Mouse (Mus musculus) heart, embryonic 13.5 days (tissue): ENCODE results near the gene Cacna1b. TPM values are rescaled to one million over a fixed set of nuclear protein-coding genes. Genes with fewer than 3 reads are reported as not detected.

Source experiments
- ATAC-seq: fragments of 200-750 bp; cut with Nextera tagmentation; 2 replicates; pipeline ENCODE4 v1.8.0; 2017; ENCODE audit warnings: moderate TSS enrichment; ENCODE audit not compliant: insufficient number of reproducible peaks, low FRiP score, low TSS enrichment; ENCODE audit errors: extremely low read depth
- H3K27ac ChIP-seq: fragments of 300-500 bp; sonication (generic); replicated peaks from 2 replicates; pipeline ENCODE4 v1.5.1; 2015; ENCODE audit warnings: moderate library complexity, mild to moderate bottlenecking, inconsistent platforms
- H3K27me3 ChIP-seq: fragments of 300-500 bp; sonication (generic); replicated peaks from 2 replicates; pipeline ENCODE4 v1.6.1; 2015; ENCODE audit warnings: mild to moderate bottlenecking, inconsistent platforms
- H3K36me3 ChIP-seq: fragments of 300-500 bp; sonication (generic); 2 replicates; pipeline ENCODE4 v1.6.1; 2015; ENCODE audit warnings: mild to moderate bottlenecking, inconsistent platforms
- H3K4me1 ChIP-seq: fragments of 300-500 bp; sonication (generic); 2 replicates; pipeline ENCODE4 v1.6.1; 2015; ENCODE audit warnings: inconsistent platforms
- H3K4me2 ChIP-seq: fragments of 300-500 bp; sonication (generic); 2 replicates; pipeline ENCODE4 v1.6.1; 2015; ENCODE audit warnings: inconsistent platforms, mild to moderate bottlenecking, moderate library complexity
- H3K4me3 ChIP-seq: fragments of 300-500 bp; sonication (generic); 2 replicates; pipeline ENCODE4 v1.5.1; 2015; ENCODE audit warnings: moderate library complexity, mild to moderate bottlenecking, inconsistent platforms
- H3K9ac ChIP-seq: fragments of 300-500 bp; sonication (generic); 2 replicates; pipeline ENCODE4 v1.6.1; 2015; ENCODE audit warnings: inconsistent platforms, mild to moderate bottlenecking, moderate library complexity
- H3K9me3 ChIP-seq: fragments of 300-500 bp; sonication (generic); 2 replicates; pipeline ENCODE4 v1.6.1; 2016; ENCODE audit warnings: inconsistent platforms
- WGBS: fragments of 180-500 bp; shearing (Covaris S2); methylation state at CpG from one replicate; pipeline ENCODE4 v1.1.7; 2015; ENCODE audit warnings: mixed read lengths; 5-methylcytosine and 5-hydroxymethylcytosine counted together
- polyA plus RNA-seq: library from polyadenylated mRNA; unstranded; fragments of >200 nt; fragmentation: Nextera tagmentation; extraction: Ambion mirVana; gene quantifications from 2 replicates; pipeline ENCODE4 v1.2.1, GENCODE M21; 2015

Cacna1b gene
- polyA plus RNA-seq, 1 experiment from 2014 or later = 0.15 TPM

- H3K4me3 ChIP-seq = no peak overlapping the region
- WGBS = 60% methylated on average over 4 of the region's 4 CpGs
- no peak overlapping the region for H3K27ac ChIP-seq
- no peak overlapping the region for H3K4me2 ChIP-seq
- no peaks in the 10 kb centered on the region for H3K36me3 ChIP-seq
- no peak overlapping the region for H3K9ac ChIP-seq
- H3K4me1 ChIP-seq = no peaks in the 10 kb centered on the region
- no peak for ATAC-seq
- no peaks in the 10 kb centered on the region for H3K9me3 ChIP-seq
- H3K27me3 ChIP-seq = no peaks in the 10 kb centered on the region
Observed at GRCm38 (mm10) chr2:24770861-24771260, 7.9 kb upstream of the Cacna1b start.

DNA sequence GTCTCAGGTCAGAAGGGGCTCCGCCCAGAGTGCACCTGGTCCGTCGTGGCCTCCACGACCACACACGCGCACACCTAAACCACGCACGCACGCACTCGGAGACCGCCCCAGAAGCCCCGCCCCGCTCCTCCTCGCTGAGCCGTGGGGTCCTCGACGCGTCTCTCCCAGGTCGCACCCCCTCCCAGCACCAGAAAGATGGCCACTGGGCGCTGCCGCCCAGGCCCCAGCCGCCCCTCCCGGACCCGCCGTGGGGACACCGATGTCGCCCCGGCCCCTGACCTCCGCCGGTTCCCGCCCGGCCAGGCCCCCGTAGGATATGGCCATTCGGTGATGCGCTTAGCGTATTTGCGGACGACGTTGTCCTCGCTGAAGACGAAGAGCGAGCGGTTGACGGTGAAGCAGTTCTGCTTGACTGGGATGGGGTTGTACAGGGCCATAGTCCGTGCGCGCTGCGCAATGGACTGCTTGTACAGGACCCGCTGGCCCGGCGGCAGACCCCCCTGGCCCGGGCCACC is 449 bp downstream of the Cacna1b start:
- no peaks in the 10 kb centered on the region for H3K9me3 ChIP-seq
- no peak overlapping the region for H3K27ac ChIP-seq
- peaks cover 18% of the 10 kb centered on the region for H3K4me1 ChIP-seq
- H3K4me3 ChIP-seq = peak overlapping the region; percentile 63
- no peak overlapping the region; the same call in 1 of the 2 replicates for H3K9ac ChIP-seq
- H3K27me3 ChIP-seq = peaks cover 61% of the 10 kb centered on the region
- H3K36me3 ChIP-seq = no peaks in the 10 kb centered on the region
- ATAC-seq = no peak
- peak overlapping the region; percentile 98 for H3K4me2 ChIP-seq
- under 1% methylated on average over 51 of the region's 52 CpGs for WGBS

GRCm38 (mm10) chr2:24761923-24762445 is 968 bp downstream of the Cacna1b start:
- Histone ChIP-seq H3K27me3 (peaks cover 64% of the 10 kb centered on the region), H3K9ac (no peak overlapping the region), H3K4me2 (peak overlapping the region; percentile 98), H3K9me3 (no peaks in the 10 kb centered on the region), H3K4me3 (peak overlapping the region; percentile 63), H3K27ac (no peak overlapping the region), H3K36me3 (no peaks in the 10 kb centered on the region), H3K4me1 (peaks cover 18% of the 10 kb centered on the region)
- no peak for ATAC-seq
- under 1% methylated on average over 35 of the region's 35 CpGs for WGBS

DNA sequence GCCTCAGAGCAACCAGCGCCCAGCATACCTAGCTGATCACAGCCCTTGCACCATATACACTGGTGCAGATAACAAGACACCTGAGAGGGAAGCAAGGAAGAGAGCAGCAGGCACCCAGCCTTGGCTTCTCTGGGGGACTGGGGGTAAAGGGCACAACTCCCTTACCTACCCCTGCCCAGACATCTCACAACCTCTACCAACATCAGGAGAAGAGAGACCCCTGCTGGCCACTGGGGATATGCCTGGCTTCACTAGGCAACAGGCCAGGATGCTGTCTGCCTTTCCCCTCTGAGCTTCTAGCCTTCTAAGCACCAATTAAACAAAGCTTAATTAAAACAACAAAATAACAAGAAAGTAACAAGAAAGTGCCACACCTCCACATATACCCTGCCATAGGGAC is 7.7 kb downstream of the Cacna1b start:
- Histone ChIP-seq H3K9me3 (no peaks in the 10 kb centered on the region), H3K9ac (no peak overlapping the region), H3K4me2 (no peak overlapping the region), H3K4me1 (no peaks in the 10 kb centered on the region), H3K4me3 (no peak overlapping the region), H3K27me3 (peaks cover 15% of the 10 kb centered on the region; the same call in 1 of the 2 replicates), H3K36me3 (no peaks in the 10 kb centered on the region), H3K27ac (no peak overlapping the region)
- WGBS = 96% methylated on average over 1 of the region's 1 CpGs
- no peak for ATAC-seq

- no peak overlapping the region for H3K4me3 ChIP-seq
- H3K4me1 ChIP-seq = no peaks in the 10 kb centered on the region
- no peak overlapping the region for H3K9ac ChIP-seq
- ATAC-seq = no peak
- no peak overlapping the region for H3K27ac ChIP-seq
- H3K4me2 ChIP-seq = no peak overlapping the region
- H3K36me3 ChIP-seq = no peaks in the 10 kb centered on the region
- no peaks in the 10 kb centered on the region for H3K9me3 ChIP-seq
- peaks cover 5% of the 10 kb centered on the region; the same call in 1 of the 2 replicates for H3K27me3 ChIP-seq
- 66% methylated on average over 4 of the region's 4 CpGs for WGBS
Observed at GRCm38 (mm10) chr2:24752599-24752998, 10.4 kb downstream of the Cacna1b start.

- no peak overlapping the region for H3K27ac ChIP-seq
- H3K9ac ChIP-seq = no peak overlapping the region
- H3K9me3 ChIP-seq = no peaks in the 10 kb centered on the region
- no peaks in the 10 kb centered on the region for H3K36me3 ChIP-seq
- no peaks in the 10 kb centered on the region for H3K4me1 ChIP-seq
- H3K4me2 ChIP-seq = no peak overlapping the region
- H3K4me3 ChIP-seq = no peak overlapping the region
- no peaks in the 10 kb centered on the region for H3K27me3 ChIP-seq
- WGBS = 51% methylated on average over 3 of the region's 3 CpGs
- ATAC-seq = no peak
Observed at GRCm38 (mm10) chr2:24750051-24750450, 12.9 kb downstream of the Cacna1b start.

DNA sequence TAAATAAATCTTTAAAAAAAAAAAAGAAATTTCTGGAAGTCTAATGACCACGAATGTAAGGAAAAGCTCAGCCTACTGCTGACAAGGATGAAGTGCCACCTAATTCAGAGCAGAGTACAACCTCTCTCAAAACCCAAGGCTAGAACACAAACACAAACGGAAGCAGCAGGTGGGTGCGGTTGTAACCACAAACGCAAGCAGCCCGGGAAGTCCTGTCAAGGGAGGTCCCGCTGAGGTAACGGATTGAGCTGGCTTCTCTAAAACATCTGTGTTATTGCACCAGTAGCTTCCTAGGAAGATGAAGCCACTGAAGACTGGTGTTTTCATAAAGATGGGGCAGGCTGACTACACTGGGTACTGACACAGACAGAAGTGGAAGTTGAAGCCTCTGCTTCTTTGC is 15.1 kb downstream of the Cacna1b start:
- no peak for ATAC-seq
- 70% methylated on average over 7 of the region's 7 CpGs for WGBS
- Histone ChIP-seq H3K9ac (no peak overlapping the region), H3K4me1 (no peaks in the 10 kb centered on the region), H3K27me3 (no peaks in the 10 kb centered on the region), H3K9me3 (no peaks in the 10 kb centered on the region), H3K4me3 (no peak overlapping the region), H3K36me3 (no peaks in the 10 kb centered on the region), H3K27ac (no peak overlapping the region), H3K4me2 (no peak overlapping the region)

DNA sequence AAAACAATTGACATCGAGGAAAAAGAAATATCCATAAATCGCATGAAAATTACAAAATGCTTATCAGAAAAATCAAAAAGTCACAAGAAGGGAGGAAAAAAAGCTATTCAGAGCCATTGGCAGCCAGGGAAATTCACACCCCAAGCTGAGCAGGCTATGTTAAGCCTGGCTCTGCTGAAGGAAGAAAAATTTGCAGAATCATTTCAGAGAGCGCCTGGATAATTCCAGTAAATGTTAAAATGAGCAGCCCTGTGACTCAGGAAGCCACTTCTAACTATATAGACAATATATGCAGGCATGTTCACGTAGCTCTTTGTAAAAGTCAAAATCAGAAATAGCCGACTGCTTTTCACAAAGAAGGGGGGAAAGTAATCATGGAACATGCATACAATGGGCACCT is 23.3 kb downstream of the Cacna1b start:
- Histone ChIP-seq H3K27me3 (no peaks in the 10 kb centered on the region), H3K36me3 (no peaks in the 10 kb centered on the region), H3K9me3 (no peaks in the 10 kb centered on the region), H3K4me3 (no peak overlapping the region), H3K4me1 (no peaks in the 10 kb centered on the region), H3K27ac (no peak overlapping the region), H3K9ac (no peak overlapping the region), H3K4me2 (no peak overlapping the region)
- no peak for ATAC-seq
- WGBS = 81% methylated on average over 5 of the region's 5 CpGs

DNA sequence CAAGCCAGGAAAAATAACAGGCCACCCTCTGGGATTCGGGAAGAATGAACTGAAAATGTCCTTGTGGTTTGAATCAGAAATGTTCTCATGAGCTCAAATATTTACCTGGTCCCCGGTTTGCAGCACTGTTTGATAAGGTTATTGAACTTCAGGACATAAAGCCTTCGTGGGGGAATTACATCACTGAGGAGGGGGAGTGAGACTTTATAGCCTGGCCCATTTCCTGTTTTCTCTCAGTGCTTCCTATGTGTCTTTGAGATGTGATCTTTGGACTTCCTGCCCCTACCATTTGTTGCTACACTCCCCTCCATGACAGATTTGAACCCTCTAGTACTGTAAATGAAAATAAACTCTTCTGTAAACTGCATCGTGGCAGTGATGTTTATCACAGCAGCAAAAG is 29.8 kb downstream of the Cacna1b start:
- WGBS = 53% methylated on average over 4 of the region's 4 CpGs
- no peaks in the 10 kb centered on the region for H3K4me1 ChIP-seq

DNA sequence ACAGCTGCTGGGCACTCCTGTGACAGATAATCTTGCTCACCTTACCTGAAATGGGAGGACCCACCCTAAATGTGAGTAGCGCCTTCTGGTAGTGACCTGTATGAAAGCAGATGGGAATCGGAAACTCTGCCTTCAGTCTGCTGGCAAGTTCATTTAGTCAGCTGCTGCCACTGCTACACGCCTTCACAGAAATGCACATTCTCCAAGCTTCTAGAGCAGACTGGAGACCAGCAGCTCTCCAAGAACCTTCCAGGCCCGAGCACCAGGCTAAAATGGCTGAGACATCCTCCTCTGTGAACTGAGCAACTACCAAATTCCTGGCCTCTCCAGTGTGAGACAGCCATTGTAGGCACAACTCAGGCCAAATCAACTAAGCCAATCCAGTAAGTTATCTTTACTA is 37.1 kb downstream of the Cacna1b start:
- no peak for ATAC-seq
- no peak overlapping the region for H3K4me2 ChIP-seq
- H3K9ac ChIP-seq = no peak overlapping the region
- no peak overlapping the region for H3K27ac ChIP-seq
- H3K27me3 ChIP-seq = no peaks in the 10 kb centered on the region
- no peak overlapping the region for H3K4me3 ChIP-seq
- no peaks in the 10 kb centered on the region for H3K36me3 ChIP-seq
- H3K9me3 ChIP-seq = no peaks in the 10 kb centered on the region
- H3K4me1 ChIP-seq = no peaks in the 10 kb centered on the region
- WGBS = 64% methylated on average over 4 of the region's 4 CpGs

More for the DNA sequence above, 29.8 kb downstream of the Cacna1b start:
- H3K4me3 ChIP-seq = no peak overlapping the region
- H3K36me3 ChIP-seq = no peaks in the 10 kb centered on the region
- H3K27me3 ChIP-seq = no peaks in the 10 kb centered on the region
- H3K9me3 ChIP-seq = no peaks in the 10 kb centered on the region
- H3K4me2 ChIP-seq = no peak overlapping the region
- no peak for ATAC-seq
- no peak overlapping the region for H3K9ac ChIP-seq
- no peak overlapping the region for H3K27ac ChIP-seq

GRCm38 (mm10) chr2:24719645-24720379 is 43.1 kb downstream of the Cacna1b start:
- H3K4me3 ChIP-seq = no peak overlapping the region
- WGBS = 89% methylated on average over 14 of the region's 14 CpGs
- ATAC-seq = no peak
- H3K9ac ChIP-seq = no peak overlapping the region
- no peaks in the 10 kb centered on the region for H3K27me3 ChIP-seq
- H3K36me3 ChIP-seq = no peaks in the 10 kb centered on the region
- H3K4me2 ChIP-seq = no peak overlapping the region
- H3K27ac ChIP-seq = no peak overlapping the region
- no peaks in the 10 kb centered on the region for H3K9me3 ChIP-seq
- H3K4me1 ChIP-seq = peaks cover 3% of the 10 kb centered on the region

DNA sequence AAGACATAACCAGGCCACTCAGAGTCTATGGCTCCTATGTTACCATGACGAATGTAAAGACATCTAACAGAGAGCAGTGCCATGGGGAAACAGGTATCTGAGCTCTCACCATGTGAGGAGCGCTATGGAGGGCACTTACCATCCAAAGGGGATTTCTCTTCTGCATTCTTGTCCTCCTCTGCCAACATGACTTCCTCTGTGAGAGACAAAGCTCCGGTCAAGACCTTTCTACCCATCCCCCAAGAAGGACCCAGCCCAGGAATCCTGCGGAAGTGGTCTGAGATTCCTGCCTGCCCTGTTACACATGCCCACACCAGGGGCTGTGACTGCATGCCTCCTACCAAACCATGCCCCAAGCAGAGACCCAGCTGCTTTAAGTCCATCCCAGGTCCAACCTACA is 44.0 kb downstream of the Cacna1b start:
- Histone ChIP-seq H3K4me1 (peaks cover 5% of the 10 kb centered on the region), H3K27ac (no peak overlapping the region), H3K9me3 (no peaks in the 10 kb centered on the region), H3K36me3 (no peaks in the 10 kb centered on the region), H3K4me2 (no peak overlapping the region), H3K27me3 (no peaks in the 10 kb centered on the region), H3K4me3 (no peak overlapping the region), H3K9ac (no peak overlapping the region)
- ATAC-seq = no peak
- 68% methylated on average over 4 of the region's 4 CpGs for WGBS
